Mouse (Mus musculus) left cerebral cortex, adult 2 months (tissue): ENCODE data around the gene Stpg3. TPM values are rescaled to one million over a fixed set of nuclear protein-coding genes. Genes with fewer than 3 reads are reported as not detected.

ENCODE experiments used
- DNase-seq, 2 experiments: peaks; one replicate each; pipeline ENCODE4 v3.0.0; 2021 to 2022; ENCODE audit warnings: low spot score in 2 of 2, mixed read lengths in 1 of 2; ENCODE audit errors: extremely low spot score in 1 of 2
- H3K27ac ChIP-seq: fragments of 200-600 bp; 2 replicates; pipeline ENCODE4 v1.8.1; 2022
- H3K4me3 ChIP-seq: fragments of 200-600 bp; 2 replicates; pipeline ENCODE4 v1.8.1; 2022
- CTCF ChIP-seq: fragments of 200-600 bp; IDR thresholded peaks from 2 replicates; pipeline ENCODE4 v1.8.1; 2022; ENCODE audit warnings: antibody characterized with exemption, mild to moderate bottlenecking, moderate library complexity
- intact Hi-C: fragments of 180-260 bp; cut with DNase I; formaldehyde crosslinking; loops from one replicate; pipeline ENCODE4 v1.15.1; 2025
- total RNA-seq, 2 experiments: library from RNA; stranded (reverse); gene quantifications; 2 replicates each; pipeline ENCODE4 v1.2.3; 2021

The Stpg3 gene
- total RNA-seq, 2 experiments from 2014 or later, result not detected

GRCm38 (mm10) chr2:25246183-25247072, 32.0 kb upstream of the Stpg3 start, which contains the start of gene AL732309.1:
AL732309.1 (minus strand) TSS chr2:25246863.
- Histone ChIP-seq H3K27ac (no peak within 1 kb of the TSS), H3K4me3 (no peak within 1 kb of the TSS)
- intact Hi-C loops, result no loop called here
- no peak for DNase-seq
- no peak for TF ChIP-seq CTCF

GRCm38 (mm10) chr2:25244144-25244543, 29.7 kb upstream of the Stpg3 start:
- intact Hi-C loops, result no loop called here
- no peak for DNase-seq
- TF ChIP-seq CTCF, result no peak
- no peak overlapping the region for H3K4me3 ChIP-seq
- H3K27ac ChIP-seq, result no peak overlapping the region

GRCm38 (mm10) chr2:25243342-25243741, 28.9 kb upstream of the Stpg3 start:
- no peak for DNase-seq
- intact Hi-C loops, result no loop called here
- no peak for TF ChIP-seq CTCF
- peak overlapping the region; percentile 91 for H3K27ac ChIP-seq
- peak overlapping the region; percentile 68 for H3K4me3 ChIP-seq

- DNase-seq, result peak; percentile 55 to 67
- no peak for TF ChIP-seq CTCF
- peak within 1 kb of the TSS; percentile 68 for H3K4me3 ChIP-seq
- peak within 1 kb of the TSS; percentile 91 for H3K27ac ChIP-seq
- intact Hi-C loops, result no loop called here
Observed at GRCm38 (mm10) chr2:25242101-25242506, 27.7 kb upstream of the Stpg3 start, which contains the start of the genes Rnf208 and Cysrt1. Rnf208 (plus strand) TSS chr2:25242255. Cysrt1 (minus strand) TSS chr2:25242452.

- peak overlapping the region; percentile 6; the same call in 1 of the 2 replicates for H3K27ac ChIP-seq
- intact Hi-C loops, result no loop called here
- no peak for DNase-seq
- no peak for TF ChIP-seq CTCF
- H3K4me3 ChIP-seq, result peak overlapping the region; percentile 68
Observed at GRCm38 (mm10) chr2:25241438-25241775, 27.0 kb upstream of the Stpg3 start.

GRCm38 (mm10) chr2:25240723-25241437, 26.4 kb upstream of the Stpg3 start:
- intact Hi-C loops, result no loop called here
- peak overlapping the region; percentile 68 for H3K4me3 ChIP-seq
- no peak for TF ChIP-seq CTCF
- H3K27ac ChIP-seq, result peak overlapping the region; percentile 76
- DNase-seq, result peak; percentile 64 to 71

- Histone ChIP-seq H3K4me3 (peak overlapping the region; percentile 68), H3K27ac (peak overlapping the region; percentile 76)
- no peak for DNase-seq
- TF ChIP-seq CTCF, result no peak
- intact Hi-C loops, result no loop called here
Observed at GRCm38 (mm10) chr2:25240310-25240709, 25.9 kb upstream of the Stpg3 start.

GRCm38 (mm10) chr2:25239766-25240165, 25.3 kb upstream of the Stpg3 start:
- Histone ChIP-seq H3K4me3 (no peak overlapping the region), H3K27ac (no peak overlapping the region)
- DNase-seq, result no peak
- intact Hi-C loops, result no loop called here
- no peak for TF ChIP-seq CTCF

GRCm38 (mm10) chr2:25238106-25238505, 23.7 kb upstream of the Stpg3 start:
- Histone ChIP-seq H3K27ac (no peak overlapping the region), H3K4me3 (no peak overlapping the region)
- intact Hi-C loops, result no loop called here
- no peak for DNase-seq
- no peak for TF ChIP-seq CTCF

- TF ChIP-seq CTCF, result no peak
- no peak for DNase-seq
- intact Hi-C loops, result no loop called here
- no peak overlapping the region for H3K4me3 ChIP-seq
- no peak overlapping the region for H3K27ac ChIP-seq
Observed at GRCm38 (mm10) chr2:25237522-25237921, 23.1 kb upstream of the Stpg3 start.

- TF ChIP-seq CTCF, result no peak
- no peak within 1 kb of the TSS for H3K27ac ChIP-seq
- no peak within 1 kb of the TSS for H3K4me3 ChIP-seq
- intact Hi-C loops, result no loop called here
- no peak for DNase-seq
Observed at GRCm38 (mm10) chr2:25236614-25237013, 22.2 kb upstream of the Stpg3 start, which contains the start of gene Rnf224. Rnf224 (minus strand) TSS chr2:25236787.
